Mouse (Mus musculus) heart, postnatal 36 days (tissue): ENCODE data around the gene Steap3. TPM values are rescaled to one million over a fixed set of nuclear protein-coding genes. Genes with fewer than 3 reads are reported as not detected.
"Not testable (repeated sequence)": the region's sequence is repeated elsewhere in the genome, so short reads cannot be mapped to it uniquely, and the experiment has no call there.

Source experiments
- DNase-seq, 2 experiments: peaks; one replicate each; pipeline ENCODE4 v3.0.0; 2021 to 2022
- intact Hi-C: fragments of 180-260 bp; cut with DNase I; formaldehyde crosslinking; loops from one replicate; pipeline ENCODE4 v1.15.1; 2025
- total RNA-seq, 2 experiments: library from RNA; stranded (reverse); gene quantifications; 2 replicates each; pipeline ENCODE4 v1.2.3; 2021

Steap3 gene
- total RNA-seq, result 10 to 100 TPM; 26.4 to 27.9 TPM

GRCm38 (mm10) chr1:120272605-120273004 is at the start of gene Steap3:
Gene Steap3 (minus strand): TSS chr1:120272705.
- intact Hi-C loops, result no loop called here
- DNase-seq, result no peak

- intact Hi-C loops, result no loop called here
- no peak for DNase-seq
These were observed 48.9 kb upstream of the Steap3 start for GRCm38 (mm10) chr1:120321270-120322021.

- intact Hi-C loops, result no loop called here
- no peak for DNase-seq
These were observed 33.3 kb upstream of the Steap3 start for GRCm38 (mm10) chr1:120305801-120306200.

- intact Hi-C loops, result no loop called here
- DNase-seq, result no peak
These were observed 24.4 kb upstream of the Steap3 start for GRCm38 (mm10) chr1:120296936-120297335.

GRCm38 (mm10) chr1:120293803-120294202 is 21.3 kb upstream of the Steap3 start:
- intact Hi-C loops, result loop anchor here (5.0 kb wide), 1 partner anchor 97 kb away; no protein-coding TSS in a partner anchor
- no peak for DNase-seq

- DNase-seq, result no peak
- intact Hi-C loops, result loop anchor here (5.0 kb wide), 1 partner anchor 94 kb away; no protein-coding TSS in a partner anchor
These were observed 19.2 kb upstream of the Steap3 start for GRCm38 (mm10) chr1:120291709-120292108.

- DNase-seq, result no peak
- intact Hi-C loops, result loop anchor here (5.0 kb wide), 1 partner anchor 93 kb away; no protein-coding TSS in a partner anchor
These were observed 17.3 kb upstream of the Steap3 start for GRCm38 (mm10) chr1:120289843-120290242.

GRCm38 (mm10) chr1:120287679-120288078 is 15.2 kb upstream of the Steap3 start:
- no peak for DNase-seq
- intact Hi-C loops, result no loop called here

- intact Hi-C loops, result not testable (repeated sequence)
These were observed 3.6 kb upstream of the Steap3 start for GRCm38 (mm10) chr1:120276058-120276457.

GRCm38 (mm10) chr1:120275224-120275623 is 2.7 kb upstream of the Steap3 start:
- intact Hi-C loops, result no loop called here

More at GRCm38 (mm10) chr1:120276058-120276457, 3.6 kb upstream of the Steap3 start:
- DNase-seq, result not testable (repeated sequence)

GRCm38 (mm10) chr1:120270882-120271281 is 1.6 kb downstream of the Steap3 start:
- DNase-seq, result no peak
- intact Hi-C loops, result no loop called here

More at GRCm38 (mm10) chr1:120275224-120275623, 2.7 kb upstream of the Steap3 start:
- no peak for DNase-seq

- intact Hi-C loops, result no loop called here
- no peak for DNase-seq
These were observed 2.4 kb downstream of the Steap3 start for GRCm38 (mm10) chr1:120270115-120270514.

GRCm38 (mm10) chr1:120267631-120268030 is 4.9 kb downstream of the Steap3 start:
- intact Hi-C loops, result no loop called here
- no peak for DNase-seq

- intact Hi-C loops, result no loop called here
- DNase-seq, result no peak
These were observed 6.0 kb downstream of the Steap3 start for GRCm38 (mm10) chr1:120266460-120266859.

- DNase-seq, result peak; percentile 87 to 88
- intact Hi-C loops, result loop anchor here (2.0 kb wide), 1 partner anchor 18 kb away; no protein-coding TSS in a partner anchor
These were observed 7.4 kb downstream of the Steap3 start for GRCm38 (mm10) chr1:120264861-120265686.

- intact Hi-C loops, result no loop called here
- no peak for DNase-seq
These were observed 9.3 kb downstream of the Steap3 start for GRCm38 (mm10) chr1:120263226-120263625.

GRCm38 (mm10) chr1:120261166-120261565 is 11.3 kb downstream of the Steap3 start:
- no peak for DNase-seq
- intact Hi-C loops, result no loop called here

- DNase-seq, result no peak
- intact Hi-C loops, result no loop called here
These were observed 13.3 kb downstream of the Steap3 start for GRCm38 (mm10) chr1:120259249-120259648.

GRCm38 (mm10) chr1:120258744-120259143 is 13.8 kb downstream of the Steap3 start:
- intact Hi-C loops, result no loop called here
- peak in 1 of 2 experiments; percentile 33 for DNase-seq

- intact Hi-C loops, result no loop called here
- no peak for DNase-seq
These were observed 14.3 kb downstream of the Steap3 start for GRCm38 (mm10) chr1:120258245-120258644.

- DNase-seq, result peak; percentile 53 to 55
- intact Hi-C loops, result no loop called here
These were observed 18.8 kb downstream of the Steap3 start for GRCm38 (mm10) chr1:120253751-120254150.
